Mouse (Mus musculus) liver (tissue): ENCODE measurements at regions not wholly inside any gene's neighbourhood (a gene's known extent, or its start where the extent isn't known, plus 50 kb on each side); places are given as distances from the start of the nearest gene placed in this dataset.

Source experiments
- DNase-seq: peaks from one replicate; pipeline ENCODE4 v3.0.0-alpha.2; 2020; ENCODE audit warnings: mixed read lengths

- no peak for DNase-seq
Measured at GRCm38 (mm10) chr3:147963698-147964476, 1026.5 kb downstream of the Adgrl2 start.

- no peak for DNase-seq
Measured at GRCm38 (mm10) chr3:147948041-147948592, 1042.2 kb downstream of the Adgrl2 start.

GRCm38 (mm10) chr3:147943314-147943713 lies 1047.0 kb downstream of the Adgrl2 start:
- no peak for DNase-seq

- DNase-seq: no peak
Measured at GRCm38 (mm10) chr3:147930811-147931251, 1059.5 kb downstream of the Adgrl2 start.

GRCm38 (mm10) chr3:147920181-147920580 lies 1068.0 kb downstream of the Ttll7 start:
- no peak for DNase-seq

- DNase-seq: no peak
Measured at GRCm38 (mm10) chr3:147919701-147920100, 1067.5 kb downstream of the Ttll7 start.

GRCm38 (mm10) chr3:147919146-147919545 lies 1067.0 kb downstream of the Ttll7 start:
- no peak for DNase-seq

GRCm38 (mm10) chr3:147896751-147897150 lies 1044.6 kb downstream of the Ttll7 start:
- DNase-seq: no peak

- DNase-seq: no peak
Measured at GRCm38 (mm10) chr3:147891682-147892081, 1039.5 kb downstream of the Ttll7 start.

- DNase-seq: no peak
Measured at GRCm38 (mm10) chr3:147886261-147886893, 1034.2 kb downstream of the Ttll7 start.

- DNase-seq: no peak
Measured at GRCm38 (mm10) chr3:147882936-147883645, 1030.9 kb downstream of the Ttll7 start.

GRCm38 (mm10) chr3:147878690-147879089 lies 1026.5 kb downstream of the Ttll7 start:
- no peak for DNase-seq

GRCm38 (mm10) chr3:147868281-147868680 lies 1016.1 kb downstream of the Ttll7 start:
- no peak for DNase-seq

- peak; percentile 5 for DNase-seq
Measured at GRCm38 (mm10) chr3:147853346-147853745, 1001.2 kb downstream of the Ttll7 start.

GRCm38 (mm10) chr3:147852830-147853229 lies 1000.7 kb downstream of the Ttll7 start:
- no peak for DNase-seq

- no peak for DNase-seq
Measured at GRCm38 (mm10) chr3:147841357-147841756, 989.2 kb downstream of the Ttll7 start.

- no peak for DNase-seq
Measured at GRCm38 (mm10) chr3:147838816-147839215, 986.6 kb downstream of the Ttll7 start.

- no peak for DNase-seq
Measured at GRCm38 (mm10) chr3:147835716-147836115, 983.5 kb downstream of the Ttll7 start.

- DNase-seq: no peak
Measured at GRCm38 (mm10) chr3:147825337-147825736, 973.2 kb downstream of the Ttll7 start.

- no peak for DNase-seq
Measured at GRCm38 (mm10) chr3:147824451-147824850, 972.3 kb downstream of the Ttll7 start.

GRCm38 (mm10) chr3:147814080-147814650 lies 962.0 kb downstream of the Ttll7 start:
- DNase-seq: no peak

GRCm38 (mm10) chr3:147802546-147802945 lies 950.4 kb downstream of the Ttll7 start:
- DNase-seq: no peak

GRCm38 (mm10) chr3:147796524-147796923 lies 944.4 kb downstream of the Ttll7 start:
- no peak for DNase-seq
